Mouse (Mus musculus): ENCODE measurements at regions not wholly inside any gene's neighbourhood (a gene's known extent, or its start where the extent isn't known, plus 50 kb on each side); places are given as distances from the start of the nearest gene placed in this dataset.
A peak's percentile ranks its signal among the peaks of the same experiment; 100 is the strongest.

DNA sequence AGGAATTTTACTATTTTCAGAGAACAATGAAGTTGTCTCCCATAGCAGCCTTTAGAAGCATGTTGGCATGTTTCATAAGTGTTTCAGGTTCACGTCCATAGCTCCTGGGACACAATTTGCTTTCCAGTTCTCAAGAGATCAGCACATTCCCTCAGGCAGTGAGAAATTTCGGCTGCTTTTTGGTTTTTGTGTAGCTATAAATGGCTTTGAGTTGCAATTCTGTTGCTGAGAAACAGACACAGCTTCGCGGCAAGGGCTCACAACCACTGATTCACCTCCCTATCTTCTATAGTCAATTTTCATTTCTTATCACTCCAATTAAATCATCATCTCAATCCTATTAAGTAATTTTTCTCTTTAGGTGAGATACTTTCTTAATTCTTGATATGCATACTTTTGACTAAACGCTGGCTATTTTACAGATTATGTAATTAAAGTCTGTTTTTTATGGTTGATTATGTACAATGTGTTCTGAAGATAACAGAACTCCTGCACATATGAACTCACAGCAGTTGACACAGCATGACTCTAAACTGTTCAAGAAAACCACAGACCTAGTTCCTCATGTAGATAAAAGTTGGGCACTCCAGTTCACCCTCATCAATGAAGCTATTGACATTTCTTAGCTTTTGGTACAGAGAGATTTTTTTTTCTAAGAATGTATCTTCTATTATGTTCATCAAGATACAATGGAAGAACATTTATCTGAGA, 694.1 kb upstream of the Gm21833 start:
- Histone ChIP-seq H3K4me3 (no peak overlapping the region), H3K27ac (peak overlapping the region; percentile 80)
- DNase-seq (ENCODE audit: low spot score in 2 of 2), result peak; percentile 1 to 9
- TF ChIP-seq CTCF (conservative IDR thresholded peaks at IDR 0.05), result no peak

DNA sequence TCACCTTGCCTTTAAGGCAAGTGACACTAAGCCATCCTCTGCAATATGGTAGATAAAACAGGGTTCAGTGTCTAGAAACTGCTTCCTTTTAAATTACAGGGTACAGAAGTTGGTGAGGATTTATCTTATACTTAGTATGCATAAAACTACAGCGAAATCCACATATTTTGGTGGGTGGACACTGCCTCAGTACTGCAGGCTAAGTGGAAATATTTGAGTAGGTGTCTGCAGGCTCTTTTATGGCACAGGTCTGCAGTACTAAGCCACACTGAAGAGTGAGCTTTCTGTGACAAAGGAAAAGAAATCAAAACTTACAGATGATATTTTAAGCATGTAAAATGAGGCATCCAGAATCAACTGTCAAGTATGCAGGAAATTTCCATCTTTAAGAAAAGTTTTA, 692.9 kb upstream of the Gm21833 start:
- DNase-seq (ENCODE audit: low spot score in 2 of 2), result no peak
- no peak overlapping the region for H3K4me3 ChIP-seq
- no peak overlapping the region for H3K27ac ChIP-seq
- no peak for TF ChIP-seq CTCF (conservative IDR thresholded peaks at IDR 0.05)

DNA sequence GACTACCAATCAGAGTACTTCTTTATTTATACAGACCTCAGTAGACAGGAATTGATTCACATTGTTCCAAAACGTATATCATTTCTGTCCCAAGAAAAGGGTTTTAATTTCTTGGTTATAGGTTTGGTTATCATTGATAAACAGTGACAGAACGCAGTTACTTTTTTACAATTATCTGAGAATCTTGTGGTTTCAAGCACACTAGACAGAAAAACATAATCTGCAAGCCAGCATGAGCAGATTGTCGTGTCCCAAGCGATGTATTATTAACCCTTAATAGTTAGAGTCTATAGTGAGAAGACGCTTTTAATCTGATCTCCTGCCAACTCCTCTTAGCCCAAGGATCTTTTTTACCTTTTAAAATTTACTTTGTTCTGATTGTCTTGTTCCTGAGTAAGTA, 645.4 kb upstream of the Gm21833 start:
- Histone ChIP-seq H3K4me3 (no peak overlapping the region), H3K27ac (no peak overlapping the region)
- no peak for DNase-seq (ENCODE audit: low spot score in 2 of 2)
- TF ChIP-seq CTCF (conservative IDR thresholded peaks at IDR 0.05), result no peak

DNA sequence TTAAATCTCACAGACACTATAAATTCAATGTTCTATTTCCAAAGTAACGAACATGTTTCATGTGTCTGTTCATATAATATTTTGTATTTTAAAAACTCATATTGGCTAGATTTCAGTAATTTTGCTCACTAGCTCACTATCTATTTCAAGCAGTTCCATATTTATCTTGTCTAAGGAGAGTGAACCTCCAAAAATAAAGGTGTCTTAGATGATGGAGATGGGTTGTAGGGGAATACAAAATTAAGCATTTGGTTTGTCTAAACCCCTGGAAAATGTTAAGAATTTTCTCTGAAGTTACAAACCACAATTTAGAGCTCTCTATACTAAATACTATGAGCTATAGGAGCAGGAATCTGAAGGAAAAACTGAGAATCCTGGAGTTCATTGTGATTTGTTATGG, 595.3 kb upstream of the Gm21833 start:
- no peak for DNase-seq (ENCODE audit: low spot score in 2 of 2)
- H3K27ac ChIP-seq, result no peak overlapping the region
- no peak for TF ChIP-seq CTCF (conservative IDR thresholded peaks at IDR 0.05)
- H3K4me3 ChIP-seq, result no peak overlapping the region

DNA sequence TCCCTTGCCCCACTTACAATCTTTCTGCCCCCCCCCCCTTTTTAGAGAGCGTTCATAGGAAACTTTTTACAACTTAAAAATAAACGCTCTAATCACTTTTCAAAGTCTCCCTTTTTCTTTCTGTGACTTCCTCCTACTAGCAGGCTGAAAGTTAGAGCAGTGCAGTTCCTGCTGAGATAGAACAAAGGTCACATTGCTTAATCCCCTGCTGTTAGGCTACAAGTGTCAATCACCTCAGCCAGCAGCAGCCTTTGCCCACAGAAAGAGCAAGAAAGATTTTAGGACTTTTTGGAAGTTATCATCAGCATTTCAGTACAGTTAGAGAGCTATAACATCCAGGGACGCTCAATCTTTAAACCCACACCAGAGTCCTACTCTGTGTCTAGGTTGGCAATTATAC, 584.3 kb upstream of the Gm21833 start:
- H3K27ac ChIP-seq, result no peak overlapping the region
- no peak for DNase-seq (ENCODE audit: low spot score in 2 of 2)
- no peak overlapping the region for H3K4me3 ChIP-seq
- no peak for TF ChIP-seq CTCF (conservative IDR thresholded peaks at IDR 0.05)
